Mouse (Mus musculus): Measurements from ENCODE around the gene Cdkn2c. TPM values are rescaled to one million over a fixed set of nuclear protein-coding genes. Genes with fewer than 3 reads are reported as not detected.

Cdkn2c gene
- total and polyA plus RNA-seq, 3 experiments = 7.1 to 16.1 (median 14.1) TPM

DNA sequence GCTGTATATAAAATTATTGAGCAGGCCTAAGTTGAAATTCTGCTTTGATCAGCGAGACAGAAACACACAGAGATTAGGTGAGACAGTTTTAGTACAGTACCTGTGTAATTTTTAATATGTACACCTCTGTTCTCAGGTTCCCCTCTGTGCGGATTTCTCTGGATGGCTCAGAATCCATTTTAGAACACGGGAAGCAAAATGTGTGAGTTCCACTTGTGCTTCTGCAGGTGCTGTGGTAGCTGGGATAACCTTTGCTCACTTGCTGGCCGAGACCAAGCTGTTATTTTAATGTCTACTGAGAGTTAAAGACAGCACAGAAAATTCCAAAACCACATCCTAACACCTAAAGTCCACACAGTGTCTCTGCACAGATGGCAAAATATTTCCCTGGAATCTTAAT, 10.7 kb downstream of the Cdkn2c start:
- H3K79me2 ChIP-seq (replicated peaks; ENCODE audit: control insufficient read depth, extremely low read depth, insufficient read depth, poor library complexity, severe bottlenecking) = no peaks in the 10 kb centered on the region
- in situ Hi-C loops (cut with MboI; ENCODE audit: low pct_ligation_motif_present, low pct_unique_long_range_greater_than_20kb, low sequenced_read_pairs) (no loop called here), dilution Hi-C loops (cut with MboI; ENCODE audit: extremely low pct_ligation_motif_present, extremely low pct_unique_long_range_greater_than_20kb, low sequenced_read_pairs) (no loop called here)

DNA sequence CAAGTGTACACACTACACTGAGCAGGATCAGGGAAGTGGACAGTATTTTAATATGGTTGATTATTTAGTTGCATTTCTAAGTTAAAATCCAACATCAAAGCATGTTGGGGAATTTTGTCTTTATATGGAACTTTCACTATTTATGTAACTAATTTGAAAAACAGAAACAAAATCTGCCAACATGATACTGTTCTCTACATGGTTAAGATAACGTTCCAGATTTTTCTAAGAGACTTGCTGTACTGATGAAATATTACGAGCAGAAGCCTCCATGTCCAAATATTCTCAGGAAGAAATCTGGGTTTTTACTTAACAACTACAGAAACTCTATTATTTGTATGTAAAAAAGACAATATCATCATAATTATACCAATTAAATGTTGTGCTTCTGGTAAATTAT, 11.3 kb downstream of the Cdkn2c start:
- H3K9me3 ChIP-seq (replicated peaks; ENCODE audit: low read length) = no peaks in the 10 kb centered on the region
- H3K79me2 ChIP-seq (replicated peaks; ENCODE audit: control insufficient read depth, extremely low read depth, insufficient read depth, poor library complexity, severe bottlenecking) = no peaks in the 10 kb centered on the region
- TF ChIP-seq E2F4 (IDR thresholded peaks at IDR 0.05; ENCODE audit: insufficient replicate concordance, low read depth, low read length) = no peak
- in situ Hi-C loops (cut with MboI; ENCODE audit: low pct_ligation_motif_present, low pct_unique_long_range_greater_than_20kb, low sequenced_read_pairs) = no loop called here
- no peaks in the 10 kb centered on the region for H3K4me1 ChIP-seq (ENCODE audit: control insufficient read depth in 1 of 2, insufficient read depth in 2 of 2)
- no peak overlapping the region for H3K9ac ChIP-seq (ENCODE audit: insufficient read depth, low read depth)
- H3K36me3 ChIP-seq (replicated peaks in 1 of 2; ENCODE audit: control insufficient read depth in 1 of 2, insufficient read depth in 1 of 2, low read length in 1 of 2) = no peaks in the 10 kb centered on the region
- H3K27me3 ChIP-seq (replicated peaks) = no peaks in the 10 kb centered on the region
- dilution Hi-C loops (cut with MboI; ENCODE audit: extremely low pct_ligation_motif_present, extremely low pct_unique_long_range_greater_than_20kb, low sequenced_read_pairs) = no loop called here
- H3K27ac ChIP-seq (ENCODE audit: insufficient read depth, low read depth) = no peak overlapping the region
- H3K4me3 ChIP-seq (replicated peaks in 1 of 3; ENCODE audit: low read depth in 2 of 3, low read length in 2 of 3, poor library complexity in 1 of 3) = no peak overlapping the region
- no peak overlapping the region for H3K4me2 ChIP-seq (ENCODE audit: insufficient read depth, low read depth, poor library complexity, severe bottlenecking)
- no peak for DNase-seq (ENCODE audit: extremely low read depth)

More for the DNA sequence above, 10.7 kb downstream of the Cdkn2c start:
- DNase-seq (ENCODE audit: extremely low read depth) = no peak
- no peak overlapping the region for H3K4me3 ChIP-seq (replicated peaks in 1 of 3; ENCODE audit: low read depth in 2 of 3, low read length in 2 of 3, poor library complexity in 1 of 3)
- H3K4me1 ChIP-seq (ENCODE audit: control insufficient read depth in 1 of 2, insufficient read depth in 2 of 2) = no peaks in the 10 kb centered on the region; a peak in 1 of 4 replicates
- H3K36me3 ChIP-seq (replicated peaks in 1 of 2; ENCODE audit: control insufficient read depth in 1 of 2, insufficient read depth in 1 of 2, low read length in 1 of 2) = peaks cover 0 to 3% of the 10 kb centered on the region in 2 experiments
- TF ChIP-seq KAT2A (IDR thresholded peaks at IDR 0.05; ENCODE audit: insufficient replicate concordance, low read length) (no peak), NELFE (IDR thresholded peaks at IDR 0.05; ENCODE audit: low read depth, low read length) (no peak), POLR2A (IDR thresholded peaks at IDR 0.05; ENCODE audit: low read depth, low read length) (no peak), USF2 (conservative IDR thresholded peaks at IDR 0.05; ENCODE audit: low read depth, low read length) (no peak), ETS1 (conservative IDR thresholded peaks at IDR 0.05; ENCODE audit: low read depth, low read length) (no peak), USF1 (IDR thresholded peaks at IDR 0.05; ENCODE audit: low read depth, low read length) (no peak), EP300 (IDR thresholded peaks at IDR 0.05; ENCODE audit: low read length) (no peak), POLR2AphosphoS2 (IDR thresholded peaks at IDR 0.05; ENCODE audit: low read depth, low read length) (no peak), CHD1 (IDR thresholded peaks at IDR 0.05; ENCODE audit: low read depth, low read length) (no peak), IRF4 (IDR thresholded peaks at IDR 0.05; ENCODE audit: low read depth, low read length) (no peak), UBTF (IDR thresholded peaks at IDR 0.05; ENCODE audit: low read depth, low read length) (no peak)
- no peaks in the 10 kb centered on the region for H3K27me3 ChIP-seq (replicated peaks)
- no peak overlapping the region for H3K27ac ChIP-seq (ENCODE audit: insufficient read depth, low read depth)
- H3K9me3 ChIP-seq (replicated peaks; ENCODE audit: low read length) = no peaks in the 10 kb centered on the region
- H3K9ac ChIP-seq (ENCODE audit: insufficient read depth, low read depth) = peak overlapping the region; percentile 43; the same call in 1 of the 2 replicates
- H3K4me2 ChIP-seq (ENCODE audit: insufficient read depth, low read depth, poor library complexity, severe bottlenecking) = peak overlapping the region; percentile 73

DNA sequence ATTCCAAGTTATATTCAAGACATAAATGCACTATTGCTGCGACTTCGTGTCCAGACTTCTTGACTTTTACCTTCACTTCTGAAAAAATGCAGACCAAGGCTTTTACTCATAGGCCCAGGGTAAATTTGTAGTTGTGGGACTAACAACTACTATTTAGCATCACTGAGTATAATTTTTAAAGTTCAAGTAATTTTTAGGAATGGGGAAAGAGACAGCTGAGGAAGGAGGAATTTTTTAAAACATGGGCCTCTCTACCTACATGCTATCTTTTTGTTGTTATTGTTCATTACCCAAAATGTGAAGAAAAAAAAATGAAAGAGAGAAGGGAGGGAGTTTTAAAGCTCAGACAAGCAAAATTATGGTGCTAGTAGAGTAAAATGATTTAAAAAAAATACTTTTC, 12.3 kb downstream of the Cdkn2c start:
- in situ Hi-C loops (cut with MboI; ENCODE audit: low pct_ligation_motif_present, low pct_unique_long_range_greater_than_20kb, low sequenced_read_pairs) = no loop called here
- no peak overlapping the region for H3K4me2 ChIP-seq (ENCODE audit: insufficient read depth, low read depth, poor library complexity, severe bottlenecking)
- DNase-seq (ENCODE audit: extremely low read depth) = no peak
- H3K27me3 ChIP-seq (replicated peaks) = no peaks in the 10 kb centered on the region
- H3K9me3 ChIP-seq (replicated peaks; ENCODE audit: low read length) = no peaks in the 10 kb centered on the region
- dilution Hi-C loops (cut with MboI; ENCODE audit: extremely low pct_ligation_motif_present, extremely low pct_unique_long_range_greater_than_20kb, low sequenced_read_pairs) = no loop called here
- no peak overlapping the region for H3K27ac ChIP-seq (ENCODE audit: insufficient read depth, low read depth)
- H3K4me3 ChIP-seq (replicated peaks in 1 of 3; ENCODE audit: low read depth in 2 of 3, low read length in 2 of 3, poor library complexity in 1 of 3) = no peak overlapping the region
- no peak overlapping the region for H3K9ac ChIP-seq (ENCODE audit: insufficient read depth, low read depth)
- no peaks in the 10 kb centered on the region for H3K36me3 ChIP-seq (replicated peaks in 1 of 2; ENCODE audit: control insufficient read depth in 1 of 2, insufficient read depth in 1 of 2, low read length in 1 of 2)
- TF ChIP-seq ZNF384 (IDR thresholded peaks at IDR 0.05; ENCODE audit: low read depth, low read length) = no peak
- no peak for TF ChIP-seq PAX5 (IDR thresholded peaks at IDR 0.05; ENCODE audit: low read length)
- TF ChIP-seq MEF2A (IDR thresholded peaks at IDR 0.05; ENCODE audit: borderline replicate concordance, low read depth, low read length) = no peak
- TF ChIP-seq SMC3 (IDR thresholded peaks at IDR 0.05; ENCODE audit: low read depth, low read length) = no peak
- no peak for TF ChIP-seq POLR2AphosphoS2 (IDR thresholded peaks at IDR 0.05; ENCODE audit: low read depth, low read length)
- TF ChIP-seq USF1 (IDR thresholded peaks at IDR 0.05; ENCODE audit: low read depth, low read length) = no peak
- TF ChIP-seq CHD1 (IDR thresholded peaks at IDR 0.05; ENCODE audit: low read depth, low read length) = no peak
- TF ChIP-seq ELF1 (IDR thresholded peaks at IDR 0.05; ENCODE audit: low read depth, low read length) = no peak
- no peak for TF ChIP-seq POLR2A (IDR thresholded peaks at IDR 0.05; ENCODE audit: low read depth, low read length)
- no peaks in the 10 kb centered on the region for H3K4me1 ChIP-seq (ENCODE audit: control insufficient read depth in 1 of 2, insufficient read depth in 2 of 2)
- H3K79me2 ChIP-seq (replicated peaks; ENCODE audit: control insufficient read depth, extremely low read depth, insufficient read depth, poor library complexity, severe bottlenecking) = no peaks in the 10 kb centered on the region
